Mouse (Mus musculus) spleen, postnatal 4 days (tissue): ENCODE measurements around the gene Nap1l2.
"Not testable (repeated sequence)": the region's sequence is repeated elsewhere in the genome, so short reads cannot be mapped to it uniquely, and the experiment has no call there.

ENCODE experiments used
- DNase-seq, 2 experiments: peaks; one replicate each; pipeline ENCODE4 v3.0.0; 2022; ENCODE audit warnings: low spot score in 2 of 2

Gene Nap1l2

GRCm38 (mm10) chrX:103186431-103186786 is at the start of gene Nap1l2:
Nap1l2 (minus strand) TSS chrX:103186640.
- no peak for DNase-seq

GRCm38 (mm10) chrX:103215251-103215650 is 28.8 kb upstream of the Nap1l2 start:
- DNase-seq, result no peak

- DNase-seq, result no peak
Observed at GRCm38 (mm10) chrX:103186829-103187228, 389 bp upstream of the Nap1l2 start.

DNA sequence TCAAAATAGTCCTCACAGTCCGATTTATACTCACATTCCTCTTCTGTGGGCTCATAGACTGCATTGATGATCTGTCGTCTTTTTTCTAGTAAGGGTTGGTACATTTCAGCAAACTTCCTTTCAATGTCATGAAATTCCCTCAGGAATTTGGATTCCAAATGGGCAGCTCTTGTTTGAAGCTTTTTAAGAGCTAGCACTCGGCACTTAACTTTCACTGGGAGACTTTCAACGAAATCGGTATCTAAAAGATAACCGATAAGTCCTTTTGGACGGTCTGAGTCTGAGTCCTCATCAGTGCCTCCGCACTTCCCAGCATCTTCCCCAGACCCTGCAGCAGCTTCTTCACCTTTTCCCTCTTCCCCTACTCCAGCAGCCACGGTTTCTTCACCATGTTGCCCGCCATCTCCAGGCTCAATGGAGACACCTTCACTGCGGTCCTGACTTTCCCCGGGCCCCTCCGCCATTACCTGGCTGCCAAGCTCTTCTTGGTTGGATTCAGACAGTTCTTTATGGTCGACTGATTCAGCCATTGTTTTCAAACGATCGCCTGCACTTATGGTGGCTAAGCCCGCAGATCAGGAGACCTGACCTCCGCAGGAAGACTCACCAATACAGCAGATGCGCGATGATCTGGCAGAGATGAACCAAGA is 534 bp downstream of the Nap1l2 start:
- DNase-seq, result no peak

DNA sequence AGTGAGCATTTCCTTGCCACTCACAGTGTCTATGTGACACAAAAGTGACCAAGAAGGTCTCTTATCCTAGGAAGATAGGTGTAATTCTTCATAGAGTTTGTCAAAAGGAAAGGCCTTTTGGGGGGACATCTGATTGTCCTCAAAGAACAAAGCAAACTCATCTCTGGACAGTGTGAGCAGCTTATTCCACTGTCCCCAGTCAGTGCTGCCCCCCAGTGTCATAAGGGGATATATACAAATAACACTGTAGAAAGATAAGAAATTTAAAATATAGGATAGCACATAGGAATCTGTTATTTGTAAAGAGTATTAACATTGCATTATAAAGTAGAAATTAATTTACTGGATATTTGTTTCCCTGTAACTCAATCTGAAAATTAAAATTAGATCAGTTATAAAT is 2.9 kb downstream of the Nap1l2 start:
- DNase-seq, result no peak

- no peak for DNase-seq
Observed at GRCm38 (mm10) chrX:103179771-103180558, 6.5 kb downstream of the Nap1l2 start.

DNA sequence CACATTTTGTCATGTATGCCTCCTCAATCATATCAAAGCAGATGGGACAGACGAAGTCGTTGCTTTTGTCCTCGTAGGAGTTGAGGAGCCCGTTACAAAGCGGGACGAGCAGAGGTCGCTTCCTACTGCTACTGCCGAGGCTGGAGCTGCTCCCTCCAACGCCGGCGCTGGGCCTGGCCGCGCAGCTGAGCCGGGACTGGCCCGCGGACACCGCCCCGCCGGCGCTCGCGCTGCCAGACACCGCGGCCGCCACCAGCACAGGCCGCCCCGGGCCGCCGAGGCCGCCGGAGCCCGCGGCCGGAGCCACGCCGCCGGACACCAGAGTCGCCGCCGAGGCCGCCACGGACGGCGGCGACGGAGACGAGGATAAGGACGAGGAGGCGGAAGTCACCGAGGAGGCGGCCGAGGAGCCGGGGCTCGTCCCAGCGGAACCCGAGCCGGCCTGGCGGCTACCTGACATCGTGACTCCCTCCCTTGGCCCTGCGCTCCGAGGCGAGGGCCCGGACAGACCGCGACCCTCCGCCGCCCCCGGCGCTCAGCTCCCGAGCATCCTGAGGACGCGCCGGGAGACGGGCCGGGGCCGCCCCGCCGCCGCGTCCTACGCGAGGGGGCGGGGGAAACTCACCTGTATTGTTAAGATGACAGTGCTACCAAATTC is 21.4 kb downstream of the Nap1l2 start:
- not testable (repeated sequence) for DNase-seq

DNA sequence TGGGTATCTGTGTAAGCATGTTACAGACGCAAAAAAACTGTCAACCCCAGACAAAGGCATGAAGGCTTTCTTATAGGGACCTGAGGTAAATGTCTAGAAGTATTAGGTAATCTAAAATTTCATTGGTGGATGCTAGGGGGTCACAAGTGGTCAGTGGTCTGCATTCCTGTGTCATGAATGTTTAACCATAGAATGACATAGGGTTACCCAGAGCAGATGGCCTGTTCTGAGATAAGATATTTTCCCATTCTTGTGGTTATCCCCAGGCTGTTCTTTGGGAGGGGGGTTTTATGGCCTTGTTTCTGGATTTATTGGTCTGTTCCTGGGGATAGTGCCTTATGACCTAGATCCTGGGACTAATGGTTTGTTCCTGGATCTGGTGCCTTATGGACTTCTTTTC is 30.3 kb downstream of the Nap1l2 start:
- no peak for DNase-seq

DNA sequence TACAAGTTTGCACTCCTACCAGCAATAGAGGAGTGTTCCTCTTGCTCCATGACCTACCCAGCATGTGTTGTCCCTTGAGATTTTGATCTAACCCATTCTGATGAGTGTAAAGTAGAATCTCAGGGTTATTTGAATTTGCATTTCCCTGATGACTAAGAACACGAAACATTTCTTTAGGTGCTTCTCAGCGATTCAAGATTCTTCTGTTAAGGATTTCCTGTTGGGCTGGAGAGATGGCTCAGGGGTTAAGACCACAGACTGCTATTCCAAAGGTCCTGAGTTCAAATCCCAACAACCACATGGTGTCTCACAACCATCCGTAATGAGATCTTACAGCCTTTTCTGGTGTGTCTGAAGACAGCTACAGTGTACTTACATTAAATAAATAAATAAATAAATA is 47.9 kb downstream of the Nap1l2 start:
- no peak for DNase-seq
